Mouse (Mus musculus) limb, embryonic 13.5 days (tissue): ENCODE measurements at regions not wholly inside any gene's neighbourhood (a gene's known extent, or its start where the extent isn't known, plus 50 kb on each side); places are given as distances from the start of the nearest gene placed in this dataset.

Experiments
- ATAC-seq: fragments of 200-750 bp; cut with Nextera tagmentation; 2 replicates; pipeline ENCODE4 v1.8.0; 2017; ENCODE audit warnings: low read depth, moderate number of reproducible peaks, moderate TSS enrichment; ENCODE audit not compliant: low FRiP score
- H3K27ac ChIP-seq: fragments of 300-500 bp; sonication (generic); 2 replicates; pipeline ENCODE4 v1.5.1; 2015; ENCODE audit warnings: inconsistent platforms, mild to moderate bottlenecking, moderate library complexity
- H3K27me3 ChIP-seq: fragments of 300-500 bp; sonication (generic); 2 replicates; pipeline ENCODE4 v1.6.1; 2015; ENCODE audit warnings: mild to moderate bottlenecking, inconsistent platforms
- H3K36me3 ChIP-seq: fragments of 300-500 bp; sonication (generic); 2 replicates; pipeline ENCODE4 v1.6.1; 2015; ENCODE audit warnings: inconsistent platforms, mild to moderate bottlenecking, moderate library complexity
- H3K4me1 ChIP-seq: fragments of 300-500 bp; sonication (generic); 2 replicates; pipeline ENCODE4 v1.6.1; 2015; ENCODE audit warnings: inconsistent platforms
- H3K4me2 ChIP-seq: fragments of 300-500 bp; sonication (generic); replicated peaks from 2 replicates; pipeline ENCODE4 v1.6.1; 2015; ENCODE audit warnings: inconsistent platforms, mild to moderate bottlenecking, moderate library complexity
- H3K4me3 ChIP-seq: fragments of 300-500 bp; sonication (generic); 2 replicates; pipeline ENCODE4 v1.5.1; 2015; ENCODE audit warnings: moderate library complexity, mild to moderate bottlenecking, inconsistent platforms
- H3K9ac ChIP-seq: fragments of 300-500 bp; sonication (generic); 2 replicates; pipeline ENCODE4 v1.6.1; 2015; ENCODE audit warnings: mild to moderate bottlenecking, inconsistent platforms
- H3K9me3 ChIP-seq: fragments of 300-500 bp; sonication (generic); 2 replicates; pipeline ENCODE4 v1.6.1; 2016; ENCODE audit warnings: inconsistent platforms
- WGBS: fragments of 180-500 bp; shearing (Covaris S2); methylation state at CpG from one replicate; pipeline ENCODE4 v1.1.7; 2015; 5-methylcytosine and 5-hydroxymethylcytosine counted together

- WGBS: 50% methylated on average over 2 of the region's 2 CpGs
- Histone ChIP-seq H3K4me1 (no peaks in the 10 kb centered on the region), H3K27me3 (no peaks in the 10 kb centered on the region), H3K9ac (no peak overlapping the region), H3K4me3 (no peak overlapping the region), H3K4me2 (no peak overlapping the region), H3K36me3 (no peaks in the 10 kb centered on the region), H3K9me3 (no peaks in the 10 kb centered on the region), H3K27ac (no peak overlapping the region)
- no peak for ATAC-seq
Observed at GRCm38 (mm10) chr8:73767233-73767632, 413.9 kb upstream of the Large1 start.

GRCm38 (mm10) chr8:73758771-73759170, 405.4 kb upstream of the Large1 start:
- H3K9ac ChIP-seq: no peak overlapping the region
- H3K4me3 ChIP-seq: no peak overlapping the region
- no peaks in the 10 kb centered on the region for H3K27me3 ChIP-seq
- WGBS: 79% methylated on average over 1 of the region's 1 CpGs
- no peaks in the 10 kb centered on the region for H3K4me1 ChIP-seq
- H3K9me3 ChIP-seq: no peaks in the 10 kb centered on the region
- H3K27ac ChIP-seq: no peak overlapping the region
- ATAC-seq: no peak
- H3K36me3 ChIP-seq: no peaks in the 10 kb centered on the region
- no peak overlapping the region for H3K4me2 ChIP-seq

GRCm38 (mm10) chr8:73750571-73750970, 397.2 kb upstream of the Large1 start:
- Histone ChIP-seq H3K4me3 (no peak overlapping the region), H3K27ac (no peak overlapping the region), H3K9me3 (no peaks in the 10 kb centered on the region), H3K36me3 (no peaks in the 10 kb centered on the region), H3K27me3 (no peaks in the 10 kb centered on the region), H3K4me2 (no peak overlapping the region), H3K9ac (no peak overlapping the region), H3K4me1 (no peaks in the 10 kb centered on the region)
- 75% methylated on average over 7 of the region's 7 CpGs for WGBS
- no peak for ATAC-seq

GRCm38 (mm10) chr8:73706857-73707256, 353.5 kb upstream of the Large1 start:
- H3K4me3 ChIP-seq: no peak overlapping the region
- no peak overlapping the region for H3K27ac ChIP-seq
- no peaks in the 10 kb centered on the region for H3K4me1 ChIP-seq
- no peaks in the 10 kb centered on the region for H3K27me3 ChIP-seq
- H3K9ac ChIP-seq: no peak overlapping the region
- H3K4me2 ChIP-seq: no peak overlapping the region
- no peaks in the 10 kb centered on the region for H3K36me3 ChIP-seq
- H3K9me3 ChIP-seq: no peaks in the 10 kb centered on the region
- peak; percentile 51; the same call in 1 of the 2 replicates for ATAC-seq
